Mouse (Mus musculus): ENCODE results near the gene Galns. TPM values are rescaled to one million over a fixed set of nuclear protein-coding genes. Genes with fewer than 3 reads are reported as not detected.
A peak's percentile ranks its signal among the peaks of the same experiment; 100 is the strongest.

The Galns gene
- polyA plus RNA-seq (2015; fragmentation: Nextera tagmentation; extraction: Ambion mirVana), result 8.0 and 12.2 TPM in 2 replicates

DNA sequence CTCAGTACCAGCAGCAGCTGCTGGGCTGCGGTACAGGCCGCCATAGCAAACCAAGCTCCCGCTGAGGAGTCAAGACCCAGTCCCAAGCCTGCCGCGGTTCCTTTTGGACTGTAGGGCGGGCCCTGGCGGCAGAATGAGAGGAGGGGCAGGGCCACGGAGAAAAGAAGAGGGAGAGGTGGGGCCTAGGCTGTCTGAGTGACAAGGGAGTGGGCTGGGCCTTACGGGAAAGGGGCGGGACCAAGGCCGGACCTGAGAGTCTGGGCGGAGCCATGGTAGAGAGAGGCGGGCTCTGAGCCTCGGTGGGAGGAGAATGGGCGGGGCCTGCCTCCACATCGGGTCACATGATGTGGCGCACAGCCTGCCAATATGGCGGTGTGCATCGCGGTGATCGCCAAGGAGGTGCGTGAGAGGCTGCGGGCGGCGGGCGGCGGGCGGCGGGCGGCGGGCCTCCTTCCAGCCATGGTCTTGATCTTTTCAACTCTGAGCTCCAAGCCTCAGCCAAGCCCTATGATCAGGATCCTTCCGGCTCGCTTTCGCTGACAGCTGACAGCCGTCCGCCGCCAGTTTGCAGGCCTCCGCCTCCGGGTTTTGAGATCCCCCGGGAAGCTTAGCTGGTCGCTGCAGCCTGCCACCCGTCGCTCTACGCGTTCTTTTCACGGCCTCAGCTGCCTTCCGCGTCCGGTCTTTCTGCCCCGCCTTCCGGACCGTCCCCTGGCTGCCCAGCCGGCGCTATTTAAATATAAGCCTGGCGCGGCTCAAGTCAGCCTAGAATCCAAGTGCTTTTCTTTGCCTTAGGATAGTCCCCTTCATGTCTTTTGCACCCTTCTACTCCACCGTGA is at the start of gene Galns, which contains the start of gene Trappc2l:
Galns (minus strand) TSS at position 169 of the 839 bp plus-strand sequence.
Trappc2l (plus strand) TSS at position 346 of the 839 bp plus-strand sequence.
- Histone ChIP-seq H3K9me3 (replicated peaks) (no peaks in the 10 kb centered on the region), H3K9ac (peak within 1 kb of the TSS; percentile 74), H3K4me1 (replicated peaks) (peaks cover 30% of the 10 kb centered on the region), H3K4me3 (peak within 1 kb of the TSS; percentile 84), H3K4me2 (peak within 1 kb of the TSS; percentile 96), H3K27me3 (no peaks in the 10 kb centered on the region), H3K27ac (peak within 1 kb of the TSS; percentile 83), H3K36me3 (0 out of 2 replicates have a peak, but pooled peaks cover 3% of the 10 kb centered on the region)
- WGBS, result under 1% methylated on average over 57 of the region's 57 CpGs
- peak; percentile 99 for ATAC-seq (replicated peaks; ENCODE audit: insufficient number of reproducible peaks, insufficient read depth, low FRiP score, low read depth)

DNA sequence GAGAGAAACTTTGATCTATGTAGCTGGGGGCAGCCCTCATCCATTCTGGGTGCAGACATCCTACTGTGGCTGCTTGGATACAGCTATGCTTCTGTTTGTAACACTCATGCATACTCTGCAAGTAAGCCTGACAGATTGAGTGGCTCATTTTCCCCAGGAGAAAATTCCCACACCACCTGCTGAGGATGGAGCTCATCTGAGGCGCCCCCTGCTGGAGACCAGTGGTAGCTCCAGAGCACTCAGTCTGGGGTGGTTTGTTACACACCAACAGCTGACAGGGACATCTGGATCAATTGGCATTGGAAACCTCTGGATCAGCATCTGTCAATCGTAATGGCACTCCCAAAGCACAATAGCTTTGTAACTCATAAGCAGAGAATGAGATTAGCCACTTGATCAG is 48.8 kb upstream of the Galns start:
- H3K27ac ChIP-seq, result no peak overlapping the region
- ATAC-seq (replicated peaks; ENCODE audit: insufficient number of reproducible peaks, insufficient read depth, low FRiP score, low read depth), result no peak
- no peak overlapping the region for H3K4me3 ChIP-seq
- no peaks in the 10 kb centered on the region for H3K9me3 ChIP-seq (replicated peaks)
- 79% methylated on average over 2 of the region's 2 CpGs for WGBS
- H3K4me1 ChIP-seq (replicated peaks), result peaks cover 59% of the 10 kb centered on the region
- H3K4me2 ChIP-seq, result no peak overlapping the region
- H3K27me3 ChIP-seq, result no peaks in the 10 kb centered on the region
- H3K36me3 ChIP-seq, result no peaks in the 10 kb centered on the region
- no peak overlapping the region for H3K9ac ChIP-seq

DNA sequence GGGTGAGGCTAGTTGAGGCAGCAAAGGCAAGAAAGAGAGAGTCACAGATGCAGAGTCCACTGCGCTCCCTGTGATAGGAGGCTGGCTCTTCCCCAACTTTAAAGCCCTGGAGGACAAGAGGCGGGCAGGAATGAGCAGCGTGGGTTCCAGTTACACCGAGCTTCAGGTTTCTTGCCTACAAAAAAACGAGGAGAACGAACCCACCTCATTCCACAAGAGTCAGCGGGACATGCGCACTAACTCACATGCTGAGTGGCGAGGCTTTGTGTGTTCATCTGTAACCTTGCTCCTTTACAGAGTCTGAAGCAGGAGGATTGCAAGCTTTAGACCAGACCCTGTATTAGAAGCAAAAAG is 47.5 kb upstream of the Galns start:
- ATAC-seq (replicated peaks; ENCODE audit: insufficient number of reproducible peaks, insufficient read depth, low FRiP score, low read depth), result no peak
- 77% methylated on average over 9 of the region's 9 CpGs for WGBS

DNA sequence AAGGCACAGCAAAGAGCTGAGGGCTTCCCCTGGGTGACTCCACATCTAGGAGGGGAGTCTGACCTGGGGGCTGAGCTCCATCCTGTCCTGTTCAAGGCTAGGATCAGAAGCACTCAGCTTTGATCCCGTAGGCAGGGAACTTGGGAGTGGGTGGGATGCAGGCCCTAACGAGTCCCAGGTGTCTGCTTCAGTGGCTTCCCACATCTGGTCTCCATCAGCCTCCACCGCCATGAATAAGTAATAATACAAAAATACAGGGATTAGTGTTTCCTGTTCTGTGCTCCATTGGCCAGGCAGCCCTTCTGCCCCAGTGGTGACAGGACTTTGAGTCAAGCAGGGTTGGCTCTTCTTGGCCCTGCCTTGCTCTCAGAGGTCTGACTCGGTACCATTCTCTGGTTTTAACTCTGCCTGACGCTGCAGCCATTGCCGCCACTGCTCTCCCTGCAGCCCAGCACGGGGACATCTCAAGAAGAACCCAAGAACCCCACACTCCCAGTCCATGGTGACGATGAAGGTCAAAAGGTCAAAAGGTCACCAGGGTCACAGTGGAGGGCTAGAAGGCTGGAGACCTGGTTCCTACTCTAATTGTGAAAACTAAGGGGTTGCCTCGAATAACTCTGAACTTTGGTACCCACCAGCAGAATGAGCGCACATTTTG is 47.0 kb upstream of the Galns start:
- WGBS, result 74% methylated on average over 10 of the region's 10 CpGs
- no peak for ATAC-seq (replicated peaks; ENCODE audit: insufficient number of reproducible peaks, insufficient read depth, low FRiP score, low read depth)
- Histone ChIP-seq H3K9ac (no peak overlapping the region), H3K4me3 (no peak overlapping the region), H3K4me1 (replicated peaks) (peaks cover 60% of the 10 kb centered on the region), H3K9me3 (replicated peaks) (no peaks in the 10 kb centered on the region), H3K4me2 (no peak overlapping the region), H3K27me3 (no peaks in the 10 kb centered on the region), H3K27ac (no peak overlapping the region), H3K36me3 (no peaks in the 10 kb centered on the region)

More for the DNA sequence above, 47.5 kb upstream of the Galns start:
- Histone ChIP-seq H3K36me3 (no peaks in the 10 kb centered on the region), H3K4me1 (replicated peaks) (peaks cover 60% of the 10 kb centered on the region), H3K27me3 (no peaks in the 10 kb centered on the region), H3K9ac (no peak overlapping the region), H3K27ac (no peak overlapping the region), H3K4me2 (no peak overlapping the region), H3K4me3 (no peak overlapping the region), H3K9me3 (replicated peaks) (no peaks in the 10 kb centered on the region)

DNA sequence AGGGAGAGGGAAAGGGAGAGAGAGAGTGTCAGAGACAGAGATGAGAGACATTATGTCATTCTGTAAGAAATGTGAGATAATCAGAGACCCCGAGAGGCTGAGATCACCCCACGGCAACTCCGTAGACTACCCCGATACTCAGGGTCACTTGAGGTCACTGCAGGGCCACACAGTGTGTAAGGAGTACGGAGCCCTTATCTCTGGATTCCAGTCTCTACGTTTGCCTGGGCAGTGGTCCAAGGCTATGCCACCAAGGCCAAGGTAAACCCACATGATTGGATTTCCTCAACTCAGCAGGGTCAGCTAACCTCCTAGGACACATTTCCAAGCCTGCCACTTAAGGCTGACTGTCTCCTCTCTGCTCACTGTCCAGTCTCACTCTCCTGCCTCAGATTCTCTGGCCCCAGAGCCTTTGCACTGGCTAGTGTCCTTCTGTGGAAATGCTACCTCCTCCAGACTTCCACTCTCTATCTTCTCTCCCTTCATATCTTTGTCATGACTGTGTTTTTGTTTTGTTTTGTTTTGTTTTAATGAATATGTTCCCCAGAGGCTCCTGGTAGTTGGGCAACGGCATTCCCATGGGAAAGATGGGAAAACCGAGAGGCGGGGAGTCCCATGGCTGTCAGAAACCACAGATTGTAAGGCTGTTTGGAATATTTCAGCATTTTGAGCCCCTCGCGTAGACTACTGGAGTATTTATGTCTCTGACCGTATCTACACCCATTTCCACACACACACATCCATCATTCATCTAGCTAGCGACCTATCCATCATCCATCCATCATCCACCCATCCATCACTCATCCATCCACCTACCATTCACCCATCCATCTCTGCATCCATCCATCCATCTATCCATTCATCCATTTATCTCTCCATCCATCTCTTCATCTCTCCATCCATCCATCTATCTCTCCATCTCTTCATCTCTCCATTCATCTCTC is 45.1 kb upstream of the Galns start:
- no peak overlapping the region for H3K4me3 ChIP-seq
- no peaks in the 10 kb centered on the region for H3K36me3 ChIP-seq
- 0 out of 2 replicates have a peak, but pooled peaks cover 3% of the 10 kb centered on the region for H3K27me3 ChIP-seq
- peaks cover 57% of the 10 kb centered on the region for H3K4me1 ChIP-seq (replicated peaks)
- 49% methylated on average over 13 of the region's 13 CpGs for whole genome bisulfite sequencing
- peak; percentile 53 for ATAC-seq (replicated peaks; ENCODE audit: insufficient number of reproducible peaks, insufficient read depth, low FRiP score, low read depth)
- no peak overlapping the region for H3K4me2 ChIP-seq
- peak overlapping the region; percentile 17; the same call in 1 of the 2 replicates for H3K27ac ChIP-seq
- no peaks in the 10 kb centered on the region for H3K9me3 ChIP-seq (replicated peaks)
- H3K9ac ChIP-seq, result no peak overlapping the region

DNA sequence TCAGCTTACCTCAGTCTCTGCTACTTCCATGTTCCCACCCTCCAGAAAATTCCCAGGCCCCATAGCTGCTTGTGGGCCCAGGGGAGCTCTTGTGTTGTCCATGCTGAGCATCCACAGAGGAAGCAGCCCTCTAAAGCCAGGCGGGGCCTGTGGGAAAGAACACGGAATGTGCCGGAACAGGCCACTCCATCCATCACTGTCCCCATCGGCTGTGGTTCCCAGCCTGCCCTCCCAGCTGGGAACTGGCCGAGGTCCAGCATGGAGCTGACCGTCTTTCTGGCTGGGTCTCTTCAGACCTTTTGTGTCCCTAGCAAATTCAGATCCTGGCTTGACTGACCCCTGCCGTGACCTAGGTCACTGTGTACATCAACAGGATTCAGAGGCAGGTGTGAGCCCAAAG is 43.5 kb upstream of the Galns start:
- Histone ChIP-seq H3K9ac (no peak overlapping the region), H3K27ac (peak overlapping the region; percentile 14; the same call in 1 of the 2 replicates), H3K4me3 (no peak overlapping the region), H3K27me3 (0 out of 2 replicates have a peak, but pooled peaks cover 5% of the 10 kb centered on the region), H3K9me3 (replicated peaks) (no peaks in the 10 kb centered on the region), H3K4me2 (no peak overlapping the region), H3K36me3 (no peaks in the 10 kb centered on the region), H3K4me1 (replicated peaks) (peaks cover 51% of the 10 kb centered on the region)
- ATAC-seq (replicated peaks; ENCODE audit: insufficient number of reproducible peaks, insufficient read depth, low FRiP score, low read depth), result no peak
- 41% methylated on average over 7 of the region's 7 CpGs for WGBS

DNA sequence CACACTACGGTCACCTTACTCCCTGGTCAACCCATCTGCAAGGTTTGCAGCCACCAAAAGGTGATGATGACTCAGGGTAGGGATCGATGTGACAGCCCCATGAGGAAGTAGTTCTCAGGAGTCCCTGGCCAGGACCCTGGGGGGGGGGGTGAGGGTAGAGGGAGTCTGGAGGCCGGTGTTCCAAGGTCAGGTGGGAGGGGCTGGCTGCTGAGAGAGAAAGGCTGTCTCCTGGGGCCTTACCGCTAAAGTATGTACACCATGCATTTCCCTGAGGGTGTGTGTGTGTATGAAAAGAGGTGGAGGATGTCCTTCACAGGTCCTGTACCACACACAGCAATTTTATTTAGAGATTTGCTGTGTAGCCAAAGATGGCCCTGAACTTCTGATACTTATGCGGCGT is 41.4 kb upstream of the Galns start:
- 57% methylated on average over 6 of the region's 6 CpGs for WGBS
- H3K36me3 ChIP-seq, result no peaks in the 10 kb centered on the region
- H3K9ac ChIP-seq, result no peak overlapping the region
- no peak overlapping the region for H3K4me3 ChIP-seq
- H3K9me3 ChIP-seq (replicated peaks), result no peaks in the 10 kb centered on the region
- H3K4me1 ChIP-seq (replicated peaks), result peaks cover 41% of the 10 kb centered on the region
- 0 out of 2 replicates have a peak, but pooled peaks cover 5% of the 10 kb centered on the region for H3K27me3 ChIP-seq
- H3K4me2 ChIP-seq, result no peak overlapping the region
- no peak for ATAC-seq (replicated peaks; ENCODE audit: insufficient number of reproducible peaks, insufficient read depth, low FRiP score, low read depth)
- no peak overlapping the region for H3K27ac ChIP-seq

DNA sequence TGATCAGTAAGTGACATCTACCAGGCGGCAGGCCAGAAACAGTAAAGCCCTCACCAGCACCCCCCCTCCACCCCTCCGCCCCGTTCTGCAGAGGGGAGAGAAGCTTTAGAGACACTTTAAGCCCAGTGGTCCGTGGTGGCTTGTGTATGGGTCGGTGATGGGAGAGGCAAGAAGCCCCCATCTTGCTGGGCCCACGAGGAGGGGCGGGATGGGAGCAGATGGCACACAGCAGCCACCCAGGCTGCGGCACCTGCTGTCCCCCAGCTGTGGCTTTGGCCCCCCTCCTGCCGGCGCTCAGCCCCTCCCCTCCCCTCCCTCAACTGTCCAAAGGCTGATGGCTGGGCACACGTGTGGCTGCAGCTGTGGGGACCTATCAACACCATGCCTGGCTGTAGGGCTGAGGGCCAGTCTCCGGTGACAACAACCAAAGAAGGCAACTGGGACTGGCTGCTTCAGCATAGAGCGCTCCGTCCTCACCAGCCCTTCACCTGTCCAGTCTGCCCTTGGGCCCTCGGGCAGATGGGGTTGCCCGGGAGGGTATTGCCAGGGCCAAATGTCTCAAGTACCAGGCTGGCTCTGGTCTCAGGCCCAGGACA is 40.2 kb upstream of the Galns start:
- H3K4me1 ChIP-seq (replicated peaks), result peaks cover 46% of the 10 kb centered on the region
- H3K4me3 ChIP-seq, result no peak overlapping the region

DNA sequence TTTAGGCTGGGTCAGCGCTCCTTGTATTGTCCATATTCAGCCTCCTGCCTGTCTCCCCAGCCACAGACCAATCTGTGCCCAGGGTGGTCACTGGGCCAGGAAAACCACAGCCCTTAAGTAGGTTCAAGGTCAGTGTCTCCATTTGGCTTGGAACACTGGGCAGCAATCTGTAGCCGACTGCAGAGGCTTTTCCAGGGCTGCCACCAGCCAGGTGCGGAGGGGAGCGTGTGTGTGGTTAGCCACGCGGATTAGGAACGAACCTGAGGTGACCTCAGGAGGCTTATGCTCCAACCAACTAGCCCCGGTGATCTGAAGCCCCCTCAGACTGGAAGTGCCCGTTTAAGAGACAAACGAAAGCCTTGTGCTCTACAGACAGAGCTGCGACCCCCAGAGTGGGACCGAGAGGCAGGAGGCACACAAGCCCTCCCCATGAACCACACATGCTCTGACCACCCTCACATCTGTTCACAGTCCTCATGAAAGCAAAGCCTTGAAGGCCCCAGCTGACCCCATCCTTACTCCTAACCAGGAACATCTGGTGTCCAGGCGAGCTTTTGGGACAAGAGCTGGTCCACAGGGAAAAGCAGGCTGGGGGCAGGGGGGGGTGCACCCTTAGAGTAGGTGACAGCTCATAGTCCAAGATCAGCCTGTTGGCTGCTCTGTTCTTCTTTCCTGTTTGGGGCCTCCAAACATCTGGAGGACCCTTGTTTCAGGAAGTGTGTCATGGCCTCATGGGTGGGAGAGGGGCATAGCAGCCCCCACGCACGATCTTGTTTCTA is 37.1 kb upstream of the Galns start:
- no peak overlapping the region for H3K9ac ChIP-seq
- H3K27me3 ChIP-seq, result 0 out of 2 replicates have a peak, but pooled peaks cover 5% of the 10 kb centered on the region
- no peak for ATAC-seq (replicated peaks; ENCODE audit: insufficient number of reproducible peaks, insufficient read depth, low FRiP score, low read depth)
- WGBS, result 76% methylated on average over 15 of the region's 15 CpGs
- H3K4me1 ChIP-seq (replicated peaks), result peaks cover 26% of the 10 kb centered on the region
- no peaks in the 10 kb centered on the region for H3K9me3 ChIP-seq (replicated peaks)
- H3K27ac ChIP-seq, result no peak overlapping the region
- no peak overlapping the region for H3K4me3 ChIP-seq
- H3K4me2 ChIP-seq, result no peak overlapping the region
- no peaks in the 10 kb centered on the region for H3K36me3 ChIP-seq

More for the DNA sequence above, 40.2 kb upstream of the Galns start:
- H3K27ac ChIP-seq, result no peak overlapping the region
- H3K27me3 ChIP-seq, result 0 out of 2 replicates have a peak, but pooled peaks cover 5% of the 10 kb centered on the region
- H3K4me2 ChIP-seq, result no peak overlapping the region
- H3K9ac ChIP-seq, result no peak overlapping the region
- no peak for ATAC-seq (replicated peaks; ENCODE audit: insufficient number of reproducible peaks, insufficient read depth, low FRiP score, low read depth)
- no peaks in the 10 kb centered on the region for H3K9me3 ChIP-seq (replicated peaks)
- 62% methylated on average over 16 of the region's 16 CpGs for WGBS
- no peaks in the 10 kb centered on the region for H3K36me3 ChIP-seq

DNA sequence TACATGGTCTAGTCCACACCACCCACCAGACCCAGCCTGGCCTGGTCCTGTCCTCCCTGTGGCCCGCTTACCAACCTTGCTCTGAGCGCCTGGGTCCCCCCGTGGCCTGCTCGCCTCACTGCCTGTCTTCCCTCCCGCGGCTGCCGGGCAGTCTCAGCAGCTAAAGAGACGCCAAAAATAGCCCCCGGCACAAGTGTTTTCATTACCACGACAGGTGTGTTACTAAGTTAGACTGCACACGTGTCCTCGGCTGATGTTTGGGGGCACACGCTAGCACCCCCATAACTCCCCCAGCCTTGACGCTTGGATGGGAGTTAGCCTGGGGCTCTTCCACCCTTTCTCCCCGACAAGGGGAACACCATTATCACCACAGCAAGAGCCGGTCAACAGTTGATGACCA is 35.1 kb upstream of the Galns start:
- WGBS, result 53% methylated on average over 16 of the region's 16 CpGs
- Histone ChIP-seq H3K4me3 (no peak overlapping the region), H3K36me3 (no peaks in the 10 kb centered on the region), H3K27ac (no peak overlapping the region), H3K4me1 (replicated peaks) (peaks cover 30% of the 10 kb centered on the region), H3K4me2 (peak overlapping the region; percentile 3; the same call in 1 of the 2 replicates), H3K27me3 (0 out of 2 replicates have a peak, but pooled peaks cover 3% of the 10 kb centered on the region), H3K9ac (no peak overlapping the region), H3K9me3 (replicated peaks) (no peaks in the 10 kb centered on the region)
- ATAC-seq (replicated peaks; ENCODE audit: insufficient number of reproducible peaks, insufficient read depth, low FRiP score, low read depth), result no peak
